Mouse (Mus musculus) intestine, postnatal 0 days (tissue): ENCODE results near the gene Gsta2. TPM values are rescaled to one million over a fixed set of nuclear protein-coding genes. Genes with fewer than 3 reads are reported as not detected.
"Not testable (repeated sequence)": the region's sequence is repeated elsewhere in the genome, so short reads cannot be mapped to it uniquely, and the experiment has no call there.

Source experiments
- ATAC-seq: fragments of 200-750 bp; cut with Nextera tagmentation; 2 replicates; pipeline ENCODE4 v1.8.0; 2017; ENCODE audit warnings: mild to moderate bottlenecking, moderate TSS enrichment, moderate library complexity
- H3K27ac ChIP-seq: fragments of 300-500 bp; sonication (generic); 2 replicates; pipeline ENCODE4 v1.5.1; 2014; ENCODE audit warnings: mild to moderate bottlenecking, low read depth, low read length, moderate library complexity
- H3K27me3 ChIP-seq: fragments of 300-500 bp; sonication (generic); replicated peaks from 2 replicates; pipeline ENCODE4 v1.6.1; 2014; ENCODE audit warnings: low read length, mixed read lengths; ENCODE audit not compliant: control insufficient read depth, insufficient read depth
- H3K36me3 ChIP-seq: fragments of 300-500 bp; sonication (generic); 2 replicates; pipeline ENCODE4 v1.6.1; 2014; ENCODE audit warnings: mild to moderate bottlenecking, moderate library complexity; ENCODE audit not compliant: control insufficient read depth, insufficient read depth
- H3K4me1 ChIP-seq: fragments of 300-500 bp; sonication (generic); replicated peaks from 2 replicates; pipeline ENCODE4 v1.6.1; 2014; ENCODE audit warnings: antibody characterized with exemption, low read length, mixed read lengths; ENCODE audit not compliant: control insufficient read depth, insufficient read depth
- H3K4me2 ChIP-seq: fragments of 300-500 bp; sonication (generic); replicated peaks from 2 replicates; pipeline ENCODE4 v1.6.1; 2014; ENCODE audit warnings: low read depth, mild to moderate bottlenecking, moderate library complexity
- H3K4me3 ChIP-seq: fragments of 300-500 bp; sonication (generic); 2 replicates; pipeline ENCODE4 v1.5.1; 2014; ENCODE audit warnings: low read depth, low read length
- H3K9ac ChIP-seq: fragments of 300-500 bp; sonication (generic); 2 replicates; pipeline ENCODE4 v1.6.1; 2014; ENCODE audit warnings: mild to moderate bottlenecking, low read depth, low read length
- H3K9me3 ChIP-seq: fragments of 300-500 bp; sonication (generic); 2 replicates; pipeline ENCODE4 v1.6.1; 2016; ENCODE audit warnings: mixed run types; ENCODE audit not compliant: control insufficient read depth
- CTCF ChIP-seq: sonication (generic); IDR thresholded peaks from 2 replicates; pipeline ENCODE4 v1.5.1; 2016; ENCODE audit warnings: low read depth, mild to moderate bottlenecking, control low read depth, antibody characterized with exemption, moderate library complexity
- WGBS: fragments of 180-500 bp; shearing (Covaris S2); extraction: QIAGEN DNeasy Blood & Tissue Kit; methylation state at CpG from one replicate; pipeline ENCODE4 v1.1.7; 2014; 5-methylcytosine and 5-hydroxymethylcytosine counted together
- polyA plus RNA-seq: library from polyadenylated mRNA; unstranded; fragments of >200 nt; fragmentation: Nextera tagmentation; extraction: Ambion mirVana; gene quantifications from 2 replicates; pipeline ENCODE4 v1.2.1, GENCODE M21; 2015

Gene Gsta2
- polyA plus RNA-seq, 1 experiment from 2014 or later: 94.5 TPM

DNA sequence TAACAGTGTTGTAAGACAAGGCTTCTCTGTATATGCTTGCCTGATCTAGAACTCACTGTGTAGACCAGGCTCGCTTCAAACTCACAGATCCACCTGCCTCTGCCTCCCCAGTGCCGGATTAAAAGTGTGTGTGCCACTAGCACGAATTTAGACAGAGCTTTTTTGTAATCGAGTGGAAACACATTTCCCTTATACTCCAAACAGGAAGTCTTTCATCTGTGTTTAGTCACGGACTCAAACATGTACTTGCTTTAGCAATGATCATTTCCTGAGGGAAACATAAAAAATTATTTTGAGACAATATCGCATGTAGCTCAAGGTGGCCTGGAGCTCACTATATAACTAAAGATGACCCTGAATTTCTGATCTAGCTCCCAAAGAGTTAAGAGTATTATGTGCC lies 7.8 kb upstream of the Gsta2 start:
- Histone ChIP-seq H3K4me1 (no peaks in the 10 kb centered on the region), H3K4me2 (no peak overlapping the region), H3K4me3 (no peak overlapping the region), H3K9ac (no peak overlapping the region), H3K36me3 (no peaks in the 10 kb centered on the region), H3K27ac (no peak overlapping the region), H3K27me3 (no peaks in the 10 kb centered on the region), H3K9me3 (no peaks in the 10 kb centered on the region)
- 60% methylated on average over 6 of the region's 6 CpGs for WGBS
- no peak for ATAC-seq
- TF ChIP-seq CTCF: no peak

DNA sequence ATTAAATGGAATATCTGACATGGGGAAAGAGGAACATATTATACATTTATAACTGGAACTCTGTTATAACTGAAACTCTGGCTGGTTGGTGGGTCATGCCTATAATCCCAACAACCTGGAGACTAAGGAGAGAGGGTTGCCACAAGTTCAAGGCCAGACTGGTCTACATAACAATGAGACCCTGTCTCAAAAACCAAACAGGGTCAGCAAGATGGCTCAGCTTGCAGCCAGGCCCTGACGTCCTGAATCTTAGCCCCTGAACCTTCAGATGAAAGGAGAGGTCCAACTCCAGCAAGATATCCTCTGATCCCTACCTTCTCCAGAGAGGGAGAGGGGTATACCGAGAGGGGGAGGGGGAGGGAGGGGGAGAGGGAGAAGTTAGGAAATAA lies 4.9 kb upstream of the Gsta2 start:
- H3K4me3 ChIP-seq: no peak overlapping the region
- no peaks in the 10 kb centered on the region for H3K4me1 ChIP-seq
- no peak for ATAC-seq
- H3K36me3 ChIP-seq: no peaks in the 10 kb centered on the region
- H3K27me3 ChIP-seq: no peaks in the 10 kb centered on the region
- 48% methylated on average over 2 of the region's 2 CpGs for WGBS
- no peaks in the 10 kb centered on the region for H3K9me3 ChIP-seq
- no peak overlapping the region for H3K9ac ChIP-seq
- TF ChIP-seq CTCF: no peak
- no peak overlapping the region for H3K4me2 ChIP-seq
- no peak overlapping the region for H3K27ac ChIP-seq

DNA sequence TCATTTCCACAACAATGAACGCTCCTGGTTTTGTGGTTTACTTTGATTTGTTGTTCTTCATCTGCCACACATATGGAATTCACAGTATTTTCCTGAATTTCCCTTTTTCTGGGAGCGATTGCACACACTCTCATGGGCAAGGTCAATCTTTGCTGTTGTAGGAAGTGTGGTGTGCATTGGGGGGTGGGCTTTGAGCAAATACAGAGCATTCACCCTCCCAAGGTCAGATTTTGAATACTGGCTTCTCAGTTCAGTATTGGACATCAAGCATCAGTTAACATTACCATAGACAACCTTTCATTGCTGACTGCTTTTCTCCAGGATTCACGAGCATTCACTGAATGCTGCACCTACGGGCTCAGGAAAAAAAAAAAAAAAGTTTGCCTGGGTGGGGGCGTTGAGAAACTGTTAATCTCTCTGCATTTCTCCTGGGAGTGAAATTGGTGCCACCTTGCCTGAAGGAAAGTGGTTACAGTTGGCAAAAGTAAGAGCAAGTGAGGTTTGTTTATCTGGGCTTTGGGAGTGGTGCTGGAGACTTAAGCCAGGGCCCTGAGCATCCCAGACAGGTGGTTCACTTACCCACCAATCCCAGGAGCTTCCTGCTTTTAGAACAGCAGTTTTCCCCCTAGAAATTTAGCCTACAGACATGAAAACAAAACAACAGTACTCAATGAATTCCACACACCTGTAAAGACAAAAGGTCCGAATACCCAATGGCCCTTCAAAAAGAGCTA lies 4.3 kb upstream of the Gsta2 start:
- Histone ChIP-seq H3K36me3 (no peaks in the 10 kb centered on the region), H3K4me3 (no peak overlapping the region), H3K9ac (no peak overlapping the region), H3K4me1 (no peaks in the 10 kb centered on the region), H3K27me3 (no peaks in the 10 kb centered on the region), H3K9me3 (no peaks in the 10 kb centered on the region), H3K4me2 (no peak overlapping the region), H3K27ac (no peak overlapping the region)
- no peak for TF ChIP-seq CTCF
- WGBS: 75% methylated on average over 6 of the region's 6 CpGs
- no peak for ATAC-seq

DNA sequence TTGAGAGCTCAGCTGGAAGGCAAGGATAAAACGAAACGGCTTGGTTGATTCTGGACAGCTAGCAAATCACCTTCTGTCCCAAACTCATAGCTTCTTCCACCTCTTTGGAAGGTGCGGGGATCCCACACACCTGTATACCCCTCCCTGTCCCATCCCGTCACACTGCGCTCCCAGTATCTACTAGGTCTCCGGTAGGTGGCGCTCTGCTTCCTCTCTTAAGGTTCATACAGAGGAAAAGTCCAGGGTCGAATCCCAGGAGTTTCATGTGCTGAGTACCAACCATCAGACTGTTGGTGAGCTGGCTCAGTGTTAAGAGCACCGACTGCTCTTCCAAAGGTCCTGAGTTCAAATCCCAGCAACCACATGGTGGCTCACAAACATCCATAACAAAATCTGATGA lies 2.5 kb upstream of the Gsta2 start:
- no peaks in the 10 kb centered on the region for H3K4me1 ChIP-seq
- H3K9ac ChIP-seq: no peak overlapping the region
- no peak overlapping the region for H3K4me2 ChIP-seq
- no peak overlapping the region for H3K27ac ChIP-seq
- no peak overlapping the region for H3K4me3 ChIP-seq
- no peaks in the 10 kb centered on the region for H3K9me3 ChIP-seq
- peak; percentile 44 for ATAC-seq
- 14% methylated on average over 9 of the region's 9 CpGs for WGBS
- TF ChIP-seq CTCF: peak; percentile 86
- no peaks in the 10 kb centered on the region for H3K36me3 ChIP-seq
- no peaks in the 10 kb centered on the region for H3K27me3 ChIP-seq

DNA sequence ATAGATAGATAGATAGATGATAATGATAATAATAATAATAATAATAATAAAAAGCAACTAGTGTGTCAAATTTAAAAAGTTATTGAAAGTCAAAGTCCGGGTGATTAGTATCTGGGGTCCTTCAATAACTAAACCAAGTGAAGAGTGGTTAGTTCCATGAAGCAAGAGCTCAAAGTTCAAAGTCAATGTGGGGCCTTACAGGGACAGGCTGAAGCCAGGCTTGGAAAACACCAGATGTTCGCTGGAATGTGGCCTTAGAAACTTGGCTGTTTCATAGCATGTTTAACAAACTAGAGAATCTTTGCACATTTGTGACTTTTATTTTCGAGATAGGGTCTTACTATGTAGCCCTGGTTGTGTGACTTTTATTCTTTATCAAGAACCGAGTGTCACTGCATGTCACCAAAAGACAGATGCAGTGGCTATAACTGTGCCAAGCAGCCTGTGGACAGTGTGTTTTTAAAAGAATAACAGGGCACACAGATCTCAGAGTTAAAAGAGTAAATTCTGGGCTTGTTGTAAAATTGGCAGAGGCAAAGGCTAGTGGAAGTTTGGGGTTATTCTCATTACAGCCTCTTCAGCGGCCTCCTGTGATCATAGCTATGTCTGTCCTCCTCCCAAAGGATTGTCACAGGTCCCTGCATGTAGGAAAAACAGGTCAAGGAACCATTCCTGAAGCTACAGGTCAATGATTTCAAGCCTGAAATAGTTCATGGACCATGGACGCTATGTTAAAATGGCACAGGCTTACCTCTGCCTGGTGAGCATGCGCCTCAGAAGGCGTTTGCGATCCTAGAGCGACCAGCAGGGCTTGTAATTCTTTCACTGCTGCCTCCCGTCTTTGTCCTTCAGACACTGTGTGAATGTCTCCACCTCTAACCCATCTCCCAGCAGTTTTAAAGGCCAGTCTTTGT lies 666 bp downstream of the Gsta2 start:
- Histone ChIP-seq H3K36me3 (no peaks in the 10 kb centered on the region), H3K9ac (no peak overlapping the region), H3K27me3 (no peaks in the 10 kb centered on the region), H3K4me2 (no peak overlapping the region), H3K27ac (peak overlapping the region; percentile 51), H3K4me1 (no peaks in the 10 kb centered on the region), H3K4me3 (no peak overlapping the region), H3K9me3 (no peaks in the 10 kb centered on the region)
- WGBS: 62% methylated on average over 11 of the region's 11 CpGs
- ATAC-seq: peak; percentile 81
- no peak for TF ChIP-seq CTCF

DNA sequence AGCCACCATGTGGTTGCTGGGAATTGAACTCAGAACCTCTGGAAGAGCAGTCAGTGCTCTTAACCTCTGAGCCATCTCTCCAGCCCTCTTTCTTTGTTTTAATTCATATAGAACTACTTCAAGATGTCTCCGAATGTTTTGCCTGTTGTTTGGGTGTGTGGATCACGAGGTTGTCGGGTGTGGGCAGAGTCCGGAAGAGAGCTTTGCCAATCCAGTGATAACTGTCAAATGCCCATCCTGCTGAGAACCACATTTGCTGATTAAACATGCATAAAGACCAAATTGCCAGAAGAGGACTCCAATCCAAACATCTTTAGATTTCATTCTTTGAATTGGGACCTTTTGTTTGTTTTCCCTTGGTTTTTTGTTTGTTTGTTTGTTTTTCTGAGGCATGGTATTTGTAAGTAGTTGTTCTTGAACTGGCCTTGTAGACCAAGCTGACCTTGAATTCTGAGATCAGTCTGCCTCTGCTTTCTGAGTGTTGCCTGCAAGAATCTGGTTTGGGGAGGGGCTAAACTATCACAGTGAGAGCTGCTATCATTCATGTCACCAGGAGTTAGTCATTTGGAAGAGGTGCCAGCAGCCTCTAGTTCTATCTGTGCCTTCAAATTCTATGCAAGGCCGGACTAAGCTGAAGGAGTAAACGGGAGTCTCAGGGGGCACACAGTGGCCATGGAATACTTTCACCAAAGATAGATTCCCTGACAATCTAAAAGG lies 3.9 kb downstream of the Gsta2 start:
- Histone ChIP-seq H3K4me3 (no peak overlapping the region), H3K27me3 (no peaks in the 10 kb centered on the region), H3K9ac (no peak overlapping the region), H3K4me1 (no peaks in the 10 kb centered on the region), H3K27ac (no peak overlapping the region), H3K9me3 (no peaks in the 10 kb centered on the region), H3K36me3 (no peaks in the 10 kb centered on the region), H3K4me2 (no peak overlapping the region)
- TF ChIP-seq CTCF: no peak
- ATAC-seq: no peak
- 81% methylated on average over 6 of the region's 6 CpGs for WGBS

DNA sequence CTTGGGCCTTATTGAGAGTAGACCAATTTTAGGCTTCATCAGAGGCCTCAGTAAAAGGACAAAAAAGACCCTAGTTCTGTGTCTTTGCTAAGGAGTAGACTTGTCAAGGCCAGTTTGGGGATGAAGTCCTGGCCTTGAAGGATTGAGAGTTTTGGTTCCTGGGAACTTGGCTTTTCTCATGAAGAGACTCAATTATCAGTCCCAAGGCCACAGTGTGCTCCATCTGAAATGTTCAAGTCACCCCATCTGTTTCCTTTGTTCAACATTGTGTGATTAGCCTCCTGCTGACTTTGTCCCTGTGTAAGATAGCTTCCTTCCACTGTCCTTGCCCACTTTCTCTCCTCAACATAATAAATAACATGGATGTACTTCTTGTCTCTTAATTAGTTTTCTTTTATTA lies 5.6 kb downstream of the Gsta2 start:
- not testable (repeated sequence) for H3K27me3 ChIP-seq, H3K9ac ChIP-seq, H3K4me3 ChIP-seq, H3K9me3 ChIP-seq, H3K4me2 ChIP-seq, ATAC-seq, H3K4me1 ChIP-seq, H3K36me3 ChIP-seq, H3K27ac ChIP-seq

DNA sequence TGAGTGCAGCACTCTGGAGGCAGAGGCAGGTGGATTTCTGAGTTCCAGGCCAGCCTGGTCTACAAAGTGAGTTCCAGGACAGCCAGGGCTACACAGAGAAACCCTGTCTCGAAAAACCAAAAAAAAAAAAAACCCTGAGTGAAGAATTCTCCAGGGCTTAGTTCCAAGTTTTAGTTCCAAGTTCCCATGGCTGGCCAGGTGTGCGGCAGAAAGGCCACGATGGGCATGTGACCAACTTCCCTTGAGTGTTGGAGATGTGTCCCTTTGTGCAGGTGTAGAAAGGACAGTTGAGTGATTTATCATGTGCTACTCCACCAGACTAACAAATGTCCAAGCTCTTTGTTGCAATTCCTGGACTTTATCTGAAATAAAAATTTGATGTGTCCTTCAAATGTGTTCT lies 6.4 kb downstream of the Gsta2 start:
- H3K36me3 ChIP-seq, H3K4me1 ChIP-seq, H3K4me3 ChIP-seq, H3K9ac ChIP-seq, H3K4me2 ChIP-seq, ATAC-seq, H3K9me3 ChIP-seq, H3K27me3 ChIP-seq: not testable (repeated sequence)
- 77% methylated on average over 3 of the region's 3 CpGs for whole genome bisulfite sequencing
- peak overlapping the region; percentile 75; the same call in 1 of the 2 replicates for H3K27ac ChIP-seq
